Mouse (Mus musculus) cerebellum, postnatal 10 days (tissue): ENCODE measurements at regions not wholly inside any gene's neighbourhood (a gene's known extent, or its start where the extent isn't known, plus 50 kb on each side); places are given as distances from the start of the nearest gene placed in this dataset.

Source experiments
- DNase-seq, 2 experiments: peaks; one replicate each; pipeline ENCODE4 v3.0.0; 2021; ENCODE audit warnings: mixed read lengths in 2 of 2

DNA sequence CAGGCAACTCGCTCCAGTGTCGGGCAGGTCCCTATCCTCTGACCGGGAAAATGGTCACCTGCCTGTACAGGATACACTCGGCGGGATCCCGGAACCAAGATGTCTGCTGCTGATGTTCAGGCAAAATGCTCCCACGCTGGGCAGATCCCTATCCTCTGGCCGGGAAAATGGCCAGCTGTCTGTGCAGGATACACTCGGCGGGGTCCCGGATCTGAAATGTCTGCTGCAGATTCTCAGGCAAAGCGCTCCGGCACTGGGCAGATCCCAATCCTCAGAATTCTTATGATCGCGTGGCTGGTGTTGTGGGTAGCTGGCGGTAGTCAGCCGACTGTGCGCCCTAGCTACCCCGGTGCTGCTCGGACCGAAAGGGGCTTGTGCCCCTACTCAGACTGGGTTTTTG, 161.4 kb downstream of the Gm12353 start:
- DNase-seq = peak; percentile 3 to 5
